Mouse (Mus musculus) MEL (cell line): ENCODE measurements around the gene Vav3. TPM values are rescaled to one million over a fixed set of nuclear protein-coding genes. Genes with fewer than 3 reads are reported as not detected.

Source experiments
- DNase-seq: peaks from one replicate; pipeline ENCODE4 v3.0.0; 2011; ENCODE audit warnings: low read depth, low spot score
- H3K27ac ChIP-seq: 2 replicates; pipeline ENCODE4 v1.5.1; 2012; ENCODE audit warnings: low read depth, mild to moderate bottlenecking, control low read depth, low read length, moderate library complexity; ENCODE audit not compliant: control insufficient read depth
- H3K27me3 ChIP-seq, 2 experiments: fragments of 150-350 bp in 1 of 2; sonication (generic) in 1 of 2; 2 replicates each; pipeline ENCODE4 v1.6.1; 2012; ENCODE audit warnings: low read length in 2 of 2, mild to moderate bottlenecking in 2 of 2, improper control_type of control experiment in 1 of 2, moderate library complexity in 1 of 2; ENCODE audit not compliant: insufficient read depth in 2 of 2, control insufficient read depth in 1 of 2
- H3K36me3 ChIP-seq, 2 experiments: 2 replicates each; pipeline ENCODE4 v1.6.1; 2012 to 2014; ENCODE audit warnings: low read length in 2 of 2, improper control_type of control experiment in 1 of 2, inconsistent platforms in 1 of 2, mild to moderate bottlenecking in 1 of 2; ENCODE audit not compliant: insufficient read depth in 2 of 2, control insufficient read depth in 1 of 2
- H3K4me1 ChIP-seq, 2 experiments: fragments of 150-350 bp in 1 of 2; sonication (generic) in 1 of 2; 2 replicates each; pipeline ENCODE4 v1.6.1; 2012; ENCODE audit warnings: low read length in 2 of 2, improper control_type of control experiment in 1 of 2, mild to moderate bottlenecking in 1 of 2; ENCODE audit not compliant: insufficient read depth in 2 of 2, control insufficient read depth in 1 of 2
- H3K4me3 ChIP-seq, 2 experiments: fragments of 150-350 bp in 1 of 2; sonication (generic) in 1 of 2; 2 replicates each; pipeline ENCODE4 v1.5.1; 2012; ENCODE audit warnings: low read depth in 2 of 2, low read length in 2 of 2, mild to moderate bottlenecking in 2 of 2, moderate library complexity in 2 of 2, control low read depth in 1 of 2, improper control_type of control experiment in 1 of 2; ENCODE audit not compliant: control insufficient read depth in 1 of 2, insufficient read depth in 1 of 2
- H3K79me2 ChIP-seq: 2 replicates; pipeline ENCODE4 v1.6.1; 2012; ENCODE audit warnings: mild to moderate bottlenecking, low read length, moderate library complexity; ENCODE audit not compliant: control insufficient read depth, poor library complexity, insufficient read depth
- H3K9ac ChIP-seq: 2 replicates; pipeline ENCODE4 v1.6.1; 2012; ENCODE audit warnings: low read depth, mild to moderate bottlenecking, control low read depth, low read length, moderate library complexity; ENCODE audit not compliant: control insufficient read depth, poor library complexity, severe bottlenecking
- H3K9me3 ChIP-seq: fragments of 150-350 bp; sonication (generic); replicated peaks from 2 replicates; pipeline ENCODE4 v1.6.1; 2012; ENCODE audit warnings: mild to moderate bottlenecking, low read length, improper control_type of control experiment, moderate library complexity; ENCODE audit not compliant: insufficient read depth
- BHLHE40 ChIP-seq: IDR thresholded peaks from 2 replicates; pipeline ENCODE4 v1.6.1; 2012; ENCODE audit warnings: low read depth, mild to moderate bottlenecking, inconsistent platforms, low read length, improper control_type of control experiment, borderline replicate concordance
- CTCF ChIP-seq, 3 experiments: IDR thresholded peaks in 2 of 3; conservative IDR thresholded peaks in 1 of 3; 2 replicates each; pipeline ENCODE4 v1.5.1; 2011 to 2012; ENCODE audit warnings: low read length in 3 of 3, low read depth in 2 of 3, mild to moderate bottlenecking in 2 of 3, improper control_type of control experiment in 1 of 3, inconsistent platforms in 1 of 3, mixed read lengths in 1 of 3, moderate library complexity in 1 of 3; ENCODE audit not compliant: control insufficient read depth in 1 of 3, insufficient read depth in 1 of 3, poor library complexity in 1 of 3, severe bottlenecking in 1 of 3
- E2F4 ChIP-seq: IDR thresholded peaks from 2 replicates; pipeline ENCODE4 v1.6.1; 2011; ENCODE audit warnings: low read depth, low read length, improper control_type of control experiment, borderline replicate concordance
- EP300 ChIP-seq, 2 experiments: IDR thresholded peaks; 2 replicates each; pipeline ENCODE4 v1.6.1; 2011; ENCODE audit warnings: improper control_type of control experiment in 2 of 2, low read length in 2 of 2, low read depth in 1 of 2, mild to moderate bottlenecking in 1 of 2
- GABPA ChIP-seq: IDR thresholded peaks from 2 replicates; pipeline ENCODE4 v1.6.1; 2012; ENCODE audit warnings: low read depth, mild to moderate bottlenecking, inconsistent platforms, low read length, improper control_type of control experiment, moderate library complexity
- HCFC1 ChIP-seq: IDR thresholded peaks from 2 replicates; pipeline ENCODE4 v1.6.1; 2012; ENCODE audit warnings: low read depth, mild to moderate bottlenecking, inconsistent platforms, low read length, improper control_type of control experiment, moderate library complexity
- JUND ChIP-seq: IDR thresholded peaks from 2 replicates; pipeline ENCODE4 v1.6.1; 2011; ENCODE audit warnings: low read depth, mild to moderate bottlenecking, improper control_type of control experiment, low read length
- MAX ChIP-seq: IDR thresholded peaks from 2 replicates; pipeline ENCODE4 v1.6.1; 2011; ENCODE audit warnings: low read length, improper control_type of control experiment
- MAZ ChIP-seq: IDR thresholded peaks from 2 replicates; pipeline ENCODE4 v1.6.1; 2012; ENCODE audit warnings: low read depth, mild to moderate bottlenecking, inconsistent platforms, low read length, improper control_type of control experiment
- MXI1 ChIP-seq: IDR thresholded peaks from 2 replicates; pipeline ENCODE4 v1.6.1; 2011; ENCODE audit warnings: mild to moderate bottlenecking, low read depth, low read length, improper control_type of control experiment
- MYB ChIP-seq: IDR thresholded peaks from 2 replicates; pipeline ENCODE4 v1.6.1; 2011; ENCODE audit warnings: mild to moderate bottlenecking, low read depth, low read length, improper control_type of control experiment
- MYC ChIP-seq: IDR thresholded peaks from 2 replicates; pipeline ENCODE4 v1.6.1; 2011; ENCODE audit warnings: low read depth, mild to moderate bottlenecking, low read length, improper control_type of control experiment, moderate library complexity
- NELFE ChIP-seq: IDR thresholded peaks from 2 replicates; pipeline ENCODE4 v1.6.1; 2011; ENCODE audit warnings: low read depth, low read length, improper control_type of control experiment
- NRF1 ChIP-seq: IDR thresholded peaks from 2 replicates; pipeline ENCODE4 v1.6.1; 2014; ENCODE audit warnings: low read depth, mild to moderate bottlenecking, inconsistent platforms, low read length, improper control_type of control experiment, moderate library complexity; ENCODE audit not compliant: poor library complexity, insufficient read depth, severe bottlenecking
- POLR2A ChIP-seq, 2 experiments: IDR thresholded peaks; 2 replicates each; pipeline ENCODE4 v1.6.1; 2011 to 2012; ENCODE audit warnings: low read length in 2 of 2, mild to moderate bottlenecking in 2 of 2, control low read depth in 1 of 2, improper control_type of control experiment in 1 of 2, low read depth in 1 of 2, moderate library complexity in 1 of 2; ENCODE audit not compliant: control insufficient read depth in 1 of 2, insufficient read depth in 1 of 2, poor library complexity in 1 of 2
- POLR2AphosphoS2 ChIP-seq: IDR thresholded peaks from 2 replicates; pipeline ENCODE4 v1.6.1; 2011; ENCODE audit warnings: low read length, improper control_type of control experiment
- RAD21 ChIP-seq: IDR thresholded peaks from 2 replicates; pipeline ENCODE4 v1.6.1; 2011; ENCODE audit warnings: mild to moderate bottlenecking, low read depth, low read length, improper control_type of control experiment
- RCOR1 ChIP-seq: IDR thresholded peaks from 2 replicates; pipeline ENCODE4 v1.6.1; 2012; ENCODE audit warnings: low read depth, mild to moderate bottlenecking, inconsistent platforms, low read length, improper control_type of control experiment
- SIN3A ChIP-seq: IDR thresholded peaks from 2 replicates; pipeline ENCODE4 v1.6.1; 2012; ENCODE audit warnings: low read length, improper control_type of control experiment, inconsistent platforms
- SMC3 ChIP-seq: IDR thresholded peaks from 2 replicates; pipeline ENCODE4 v1.6.1; 2011; ENCODE audit warnings: low read depth, low read length, improper control_type of control experiment
- TAL1 ChIP-seq: IDR thresholded peaks from 2 replicates; pipeline ENCODE4 v1.6.1; 2012; ENCODE audit warnings: mild to moderate bottlenecking, inconsistent platforms, low read length, moderate library complexity, mixed read lengths
- TBP ChIP-seq: IDR thresholded peaks from 2 replicates; pipeline ENCODE4 v1.8.0; 2011; ENCODE audit warnings: low read depth, low read length, improper control_type of control experiment
- TCF12 ChIP-seq: IDR thresholded peaks from 2 replicates; pipeline ENCODE4 v1.6.1; 2014; ENCODE audit warnings: low read depth, mild to moderate bottlenecking, inconsistent platforms, low read length, improper control_type of control experiment, moderate library complexity
- USF1 ChIP-seq: IDR thresholded peaks from 2 replicates; pipeline ENCODE4 v1.6.1; 2014; ENCODE audit warnings: low read depth, mild to moderate bottlenecking, inconsistent platforms, low read length, improper control_type of control experiment, moderate library complexity
- ZC3H11A ChIP-seq: IDR thresholded peaks from 2 replicates; pipeline ENCODE4 v1.6.1; 2012; ENCODE audit warnings: low read depth, mild to moderate bottlenecking, inconsistent platforms, low read length, improper control_type of control experiment
- ZMIZ1 ChIP-seq: IDR thresholded peaks from 2 replicates; pipeline ENCODE4 v1.6.1; 2012; ENCODE audit warnings: low read depth, mild to moderate bottlenecking, inconsistent platforms, low read length, improper control_type of control experiment, moderate library complexity
- ZNF384 ChIP-seq: IDR thresholded peaks from 2 replicates; pipeline ENCODE4 v1.6.1; 2012; ENCODE audit warnings: low read depth, mild to moderate bottlenecking, inconsistent platforms, low read length, improper control_type of control experiment
- polyA plus RNA-seq, 2 experiments: library from polyadenylated mRNA; stranded (reverse) in 1 of 2; unstranded in 1 of 2; fragments of >175 nt in 1 of 2; fragments of >200 nt in 1 of 2; gene quantifications; 2 replicates each; pipeline versions ENCODE4 v1.2.1 to v1.2.4; 2012; ENCODE audit warnings: low replicate concordance in 2 of 2, low read depth in 1 of 2; ENCODE audit not compliant: insufficient read length in 2 of 2, insufficient read depth in 1 of 2, missing spikeins in 1 of 2
- total RNA-seq: library from RNA; depleted of rRNA; stranded (reverse); fragments of 300-350 nt; gene quantifications from 2 replicates; pipeline ENCODE4 v1.2.3, GENCODE M21; 2012

Vav3 gene
- total and polyA plus RNA-seq, 3 experiments, result not detected

- Histone ChIP-seq H3K9me3 (no peaks in the 10 kb centered on the region), H3K27ac (no peak overlapping the region), H3K4me3 (no peak overlapping the region), H3K9ac (no peak overlapping the region), H3K79me2 (no peaks in the 10 kb centered on the region), H3K4me1 (no peaks in the 10 kb centered on the region)
- DNase-seq, result no peak
- no peak for TF ChIP-seq TBP
- no peak for TF ChIP-seq SMC3
- TF ChIP-seq, all 39 proteins: peak for 0
- Histone ChIP-seq H3K27me3 (no peaks in the 10 kb centered on the region), H3K36me3 (no peaks in the 10 kb centered on the region)
Observed at GRCm38 (mm10) chr3:109371576-109371975, 31.1 kb downstream of the Vav3 start.

- Histone ChIP-seq H3K27me3 (no peaks in the 10 kb centered on the region), H3K4me3 (no peak overlapping the region), H3K4me1 (no peaks in the 10 kb centered on the region)
Observed at GRCm38 (mm10) chr3:109372678-109373077, 32.2 kb downstream of the Vav3 start.

GRCm38 (mm10) chr3:109378278-109378677 lies 37.8 kb downstream of the Vav3 start:
- TF ChIP-seq MXI1, result no peak
- TF ChIP-seq SIN3A, result no peak
- TF ChIP-seq NRF1, result no peak
- TF ChIP-seq MAX, result no peak
- TF ChIP-seq USF1, result no peak
- TF ChIP-seq TAL1, result no peak
- no peak for TF ChIP-seq MAZ
- TF ChIP-seq ZC3H11A, result no peak
- no peak for TF ChIP-seq MYC
- no peak for TF ChIP-seq E2F4
- no peak for TF ChIP-seq EP300 (IDR thresholded peaks at IDR 0.05; ENCODE audit: low read depth in 1 of 2, low read length in 2 of 2)
- no peak for TF ChIP-seq POLR2A (IDR thresholded peaks at IDR 0.05; ENCODE audit: control insufficient read depth in 1 of 2, insufficient read depth in 1 of 2, low read depth in 1 of 2, low read length in 2 of 2, poor library complexity in 1 of 2)
- no peak for TF ChIP-seq RCOR1
- no peak for TF ChIP-seq JUND
- no peak for TF ChIP-seq HCFC1
- TF ChIP-seq RAD21, result no peak
- TF ChIP-seq POLR2AphosphoS2, result no peak
- no peak for TF ChIP-seq TBP
- TF ChIP-seq ZMIZ1, result no peak
- Histone ChIP-seq H3K27me3 (no peaks in the 10 kb centered on the region), H3K9ac (no peak overlapping the region), H3K79me2 (no peaks in the 10 kb centered on the region), H3K36me3 (peaks cover 0 to 4% of the 10 kb centered on the region in 2 experiments; a peak in 1 of 4 replicates), H3K4me1 (no peaks in the 10 kb centered on the region), H3K27ac (no peak overlapping the region), H3K4me3 (peak overlapping the region in 1 of 2 experiments; percentile 2; a peak in 1 of 4 replicates), H3K9me3 (no peaks in the 10 kb centered on the region)
- no peak for DNase-seq

More at GRCm38 (mm10) chr3:109372678-109373077, 32.2 kb downstream of the Vav3 start:
- Histone ChIP-seq H3K36me3 (no peaks in the 10 kb centered on the region), H3K27ac (no peak overlapping the region)
- TF ChIP-seq GABPA (no peak), MXI1 (no peak), TCF12 (no peak), ZNF384 (no peak), RAD21 (no peak), MYC (no peak), MYB (no peak), JUND (no peak), POLR2AphosphoS2 (no peak), NELFE (no peak), E2F4 (no peak), CTCF (IDR thresholded peaks at IDR 0.05 in 2 of 3, conservative IDR thresholded peaks at IDR 0.05 in 1 of 3; ENCODE audit: control insufficient read depth in 1 of 3, insufficient read depth in 1 of 3, low read depth in 2 of 3, low read length in 3 of 3, poor library complexity in 1 of 3, severe bottlenecking in 1 of 3) (no peak), POLR2A (IDR thresholded peaks at IDR 0.05; ENCODE audit: control insufficient read depth in 1 of 2, insufficient read depth in 1 of 2, low read depth in 1 of 2, low read length in 2 of 2, poor library complexity in 1 of 2) (no peak), TAL1 (no peak), NRF1 (no peak), ZC3H11A (no peak), BHLHE40 (no peak)
- TF ChIP-seq, all 39 proteins: peak for 0
- Histone ChIP-seq H3K9me3 (no peaks in the 10 kb centered on the region), H3K9ac (no peak overlapping the region), H3K79me2 (no peaks in the 10 kb centered on the region)
- DNase-seq, result no peak
